Mouse (Mus musculus) right cerebral cortex, adult 18-20 months (tissue): ENCODE measurements around the gene Rbm15b.
A peak's percentile ranks its signal among the peaks of the same experiment; 100 is the strongest.

Experiments used
- DNase-seq: peaks from one replicate; pipeline ENCODE4 v3.0.0; 2022; ENCODE audit warnings: mixed read lengths

The Rbm15b gene

DNA sequence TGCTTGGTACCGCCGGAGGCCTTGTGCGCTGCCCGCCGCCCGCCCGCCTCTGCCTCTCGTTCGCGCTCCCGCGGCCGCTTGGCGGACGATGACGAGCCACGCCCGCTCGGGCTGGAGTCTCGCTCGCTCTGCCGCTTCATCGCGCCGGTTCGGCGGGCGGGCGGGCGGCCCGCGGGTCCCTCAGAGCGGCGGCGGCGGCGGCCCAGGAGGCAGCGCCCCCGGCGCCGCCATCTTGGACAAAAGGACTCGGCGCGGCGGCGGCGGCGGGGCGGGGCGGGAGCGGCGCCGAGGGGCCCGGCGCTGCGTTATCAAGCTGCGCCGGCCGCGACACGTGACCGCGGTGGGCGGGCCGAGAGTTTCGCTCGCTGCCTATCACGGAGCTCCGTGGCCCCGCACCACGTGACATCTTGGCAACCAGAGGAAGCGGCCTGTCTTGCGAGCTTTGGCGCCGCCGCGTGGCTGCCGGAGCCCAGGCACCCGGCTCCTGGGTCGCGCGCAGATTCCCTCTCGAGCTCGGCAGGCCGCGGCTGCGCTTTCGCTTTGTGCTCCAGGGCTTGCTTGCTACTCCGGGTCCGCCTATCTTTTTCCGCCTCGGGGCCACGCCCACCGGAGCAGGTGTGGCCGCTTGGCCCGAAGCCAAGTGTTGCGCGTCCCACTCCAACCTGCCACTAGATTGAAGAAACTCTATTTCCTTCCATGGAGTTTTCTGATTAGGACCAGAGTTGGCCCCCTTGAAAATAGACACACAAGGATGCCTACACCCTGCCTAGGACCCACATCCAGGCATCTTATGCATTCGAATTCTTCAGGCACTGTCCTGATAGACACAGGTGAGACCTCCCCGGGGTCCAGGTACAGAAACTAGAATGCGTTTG lies at the start of gene Rbm15b:
Gene Rbm15b (minus strand): TSS at position 601 of the 875 bp plus-strand sequence.
- peak; percentile 99 for DNase-seq

DNA sequence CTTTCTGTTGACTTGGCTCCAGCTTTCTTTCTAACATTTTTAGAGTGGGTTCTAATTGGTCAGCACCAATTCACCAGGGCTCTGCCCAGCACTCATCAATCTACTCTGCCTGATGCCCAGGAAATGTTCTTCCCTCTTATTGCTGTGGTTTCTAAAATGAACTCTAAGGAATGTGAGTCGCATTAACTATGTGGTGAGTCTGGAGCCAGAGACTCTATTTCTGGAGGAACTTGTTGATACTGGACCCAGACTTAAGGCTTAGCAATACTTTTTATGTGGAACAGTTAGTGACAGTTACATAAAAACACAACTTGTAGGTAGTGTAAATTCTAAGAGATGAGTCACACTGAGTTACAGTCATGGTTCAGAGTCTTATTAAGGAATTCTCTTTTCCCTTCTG lies 47.8 kb upstream of the Rbm15b start:
- DNase-seq = peak; percentile 31

DNA sequence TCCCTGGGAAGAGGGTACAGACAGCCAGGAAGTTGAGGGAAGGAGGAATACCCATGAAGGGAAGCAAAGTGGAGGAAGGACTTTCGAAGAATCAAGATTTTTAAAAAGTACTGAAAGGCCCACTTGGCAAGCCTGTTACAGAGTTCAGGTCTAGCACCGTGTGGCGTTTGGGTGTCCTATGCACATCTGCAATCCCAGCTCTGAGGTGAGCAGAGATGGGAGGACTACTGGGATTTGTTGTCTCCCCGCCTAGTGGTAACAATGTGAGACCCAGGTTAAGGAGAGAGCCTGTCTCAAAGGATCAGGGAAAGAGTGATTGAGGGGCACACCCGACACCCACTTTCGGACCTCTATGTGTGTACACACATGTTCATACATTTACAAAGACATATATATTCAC lies 27.6 kb upstream of the Rbm15b start:
- DNase-seq = no peak

DNA sequence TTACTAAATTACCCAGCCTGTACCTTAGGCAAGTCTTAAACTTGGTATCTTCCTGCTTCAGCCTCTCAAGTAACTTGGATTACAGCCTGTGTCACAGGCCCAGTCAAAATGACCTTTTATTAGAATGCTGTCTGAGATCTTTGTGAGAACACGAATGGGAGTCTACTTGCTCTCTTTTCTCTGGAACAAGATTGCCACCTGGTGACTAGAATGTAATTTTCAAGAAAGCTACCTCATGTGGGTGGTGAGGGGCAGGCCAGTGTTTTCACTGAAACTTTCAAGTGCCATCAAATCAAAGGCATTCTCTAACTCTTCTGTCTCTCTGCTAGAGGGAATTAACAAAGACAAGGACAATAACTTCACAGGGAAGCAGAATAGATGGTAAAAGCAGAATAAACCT lies 26.5 kb upstream of the Rbm15b start:
- DNase-seq = no peak

DNA sequence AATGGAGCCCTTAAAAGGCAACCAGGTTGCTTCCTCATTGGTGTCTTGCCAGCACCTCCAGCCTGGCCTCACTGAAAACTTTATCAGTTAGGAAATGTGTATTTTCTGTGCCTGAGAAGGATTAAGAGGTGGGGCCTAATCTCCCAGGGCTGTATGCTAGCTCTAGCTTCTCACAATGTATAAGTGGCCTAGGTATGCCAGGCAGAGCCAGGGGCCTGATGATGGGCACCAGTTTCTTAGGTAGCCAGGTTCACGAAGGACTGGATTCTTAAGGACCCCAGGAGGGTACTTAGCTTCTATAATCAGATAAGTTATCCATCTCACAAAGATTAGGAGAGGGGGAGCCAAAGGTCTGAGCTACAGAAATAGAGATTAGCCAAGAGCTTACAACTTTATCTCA lies 24.4 kb upstream of the Rbm15b start:
- DNase-seq = no peak

DNA sequence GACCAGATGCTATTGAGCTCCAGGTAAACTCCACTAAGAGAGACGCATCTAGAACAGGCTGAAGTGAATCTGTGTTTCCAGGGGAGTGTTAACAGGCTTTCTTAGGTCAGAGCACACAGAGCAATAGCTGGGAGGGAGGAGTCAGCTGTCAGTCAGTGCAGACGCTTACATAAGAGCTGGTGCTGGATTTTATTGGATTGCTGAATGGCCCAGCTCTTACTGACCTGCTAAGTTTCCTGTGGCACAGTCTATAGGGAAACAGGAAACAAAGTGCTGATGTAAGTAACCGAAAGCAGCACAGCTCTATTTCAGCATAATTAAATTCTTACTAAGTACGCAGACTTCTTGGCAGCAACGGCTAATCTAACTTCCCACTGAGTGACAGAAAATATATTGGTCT lies 21.5 kb upstream of the Rbm15b start:
- DNase-seq = no peak

- no peak for DNase-seq
Observed at GRCm38 (mm10) chr9:106908174-106908573, 20.9 kb upstream of the Rbm15b start.

- DNase-seq = no peak
Observed at GRCm38 (mm10) chr9:106906597-106906996, 19.4 kb upstream of the Rbm15b start.

- no peak for DNase-seq
Observed at GRCm38 (mm10) chr9:106903791-106904134, 16.5 kb upstream of the Rbm15b start.

DNA sequence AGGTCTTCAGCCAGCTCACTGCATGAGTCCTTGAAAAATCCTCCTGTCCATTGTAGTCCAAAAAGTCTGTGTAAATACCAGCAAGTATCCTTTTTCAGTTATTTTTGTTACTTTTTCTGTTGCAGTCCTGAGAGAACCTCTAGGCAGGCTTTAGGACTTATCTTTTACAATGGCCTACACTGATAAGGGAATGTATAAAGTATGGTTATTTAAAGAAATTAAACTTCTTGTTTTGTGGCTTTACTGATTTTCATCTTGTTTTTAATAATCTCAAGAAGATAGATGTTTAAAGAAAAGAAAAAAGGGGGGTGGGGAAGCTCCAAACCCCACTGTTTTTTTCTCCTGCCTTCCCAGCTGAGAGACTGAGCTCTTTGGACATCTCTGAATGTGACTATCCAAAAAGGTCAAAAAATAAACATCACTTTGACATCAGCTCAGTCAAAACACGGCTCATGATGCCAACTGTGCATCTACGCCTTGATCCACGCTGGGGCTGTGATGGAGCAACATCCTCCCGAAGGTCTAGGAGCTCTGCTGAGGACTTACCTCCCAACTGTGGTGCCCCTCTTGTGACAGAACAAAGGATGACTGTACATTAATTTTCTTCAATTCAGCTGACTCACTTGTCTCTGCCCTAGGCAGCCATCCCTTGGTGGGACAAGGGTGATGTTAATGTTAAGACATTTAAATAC lies 16.0 kb upstream of the Rbm15b start:
- DNase-seq = no peak

GRCm38 (mm10) chr9:106901596-106901995 lies 14.4 kb upstream of the Rbm15b start:
- no peak for DNase-seq

- DNase-seq = no peak
Observed at GRCm38 (mm10) chr9:106898901-106899300, 11.7 kb upstream of the Rbm15b start.

- DNase-seq = no peak
Observed at GRCm38 (mm10) chr9:106893327-106893726, 6.1 kb upstream of the Rbm15b start.

GRCm38 (mm10) chr9:106892552-106892875 lies 5.3 kb upstream of the Rbm15b start:
- no peak for DNase-seq

DNA sequence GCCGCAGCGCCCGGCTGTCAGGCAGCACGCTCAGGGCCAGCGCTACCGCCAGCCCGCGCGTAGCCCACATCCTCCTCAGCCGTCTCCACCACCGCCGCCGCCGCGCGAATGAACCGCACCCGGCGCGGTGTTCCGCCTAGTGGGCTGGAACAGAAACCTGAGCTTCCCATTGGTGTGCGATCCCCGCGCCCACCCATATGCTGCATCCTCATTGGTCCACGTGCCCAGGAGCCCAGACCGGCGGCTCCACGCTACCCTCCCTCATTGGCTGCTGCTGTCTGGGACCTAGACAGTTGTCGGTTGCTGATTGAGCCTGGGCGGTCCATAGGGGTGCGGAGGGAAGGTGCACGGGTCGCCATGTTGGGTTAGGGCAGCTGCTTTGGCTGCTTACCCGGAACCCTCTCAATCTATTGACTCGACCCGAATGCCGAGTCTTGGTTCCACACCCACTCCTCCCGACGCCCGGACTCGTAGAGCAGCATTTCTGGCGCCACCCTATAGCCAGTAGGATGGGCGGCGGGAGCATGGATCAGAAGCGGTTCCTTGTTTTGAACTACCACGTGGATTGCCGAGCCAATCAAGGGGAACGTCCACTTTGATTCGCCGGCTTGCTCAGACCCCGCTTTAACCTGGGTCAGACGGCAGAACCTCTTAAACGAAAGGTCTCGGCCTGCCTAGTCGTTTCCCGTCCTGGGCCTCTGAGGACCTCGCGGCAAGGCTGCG lies 4.8 kb upstream of the Rbm15b start, which contains the start of gene Manf:
Gene Manf (minus strand): TSS at position 151 of the 723 bp plus-strand sequence.
- peak; percentile 99 for DNase-seq

- no peak for DNase-seq
Observed at GRCm38 (mm10) chr9:106891341-106891741, 4.1 kb upstream of the Rbm15b start.

DNA sequence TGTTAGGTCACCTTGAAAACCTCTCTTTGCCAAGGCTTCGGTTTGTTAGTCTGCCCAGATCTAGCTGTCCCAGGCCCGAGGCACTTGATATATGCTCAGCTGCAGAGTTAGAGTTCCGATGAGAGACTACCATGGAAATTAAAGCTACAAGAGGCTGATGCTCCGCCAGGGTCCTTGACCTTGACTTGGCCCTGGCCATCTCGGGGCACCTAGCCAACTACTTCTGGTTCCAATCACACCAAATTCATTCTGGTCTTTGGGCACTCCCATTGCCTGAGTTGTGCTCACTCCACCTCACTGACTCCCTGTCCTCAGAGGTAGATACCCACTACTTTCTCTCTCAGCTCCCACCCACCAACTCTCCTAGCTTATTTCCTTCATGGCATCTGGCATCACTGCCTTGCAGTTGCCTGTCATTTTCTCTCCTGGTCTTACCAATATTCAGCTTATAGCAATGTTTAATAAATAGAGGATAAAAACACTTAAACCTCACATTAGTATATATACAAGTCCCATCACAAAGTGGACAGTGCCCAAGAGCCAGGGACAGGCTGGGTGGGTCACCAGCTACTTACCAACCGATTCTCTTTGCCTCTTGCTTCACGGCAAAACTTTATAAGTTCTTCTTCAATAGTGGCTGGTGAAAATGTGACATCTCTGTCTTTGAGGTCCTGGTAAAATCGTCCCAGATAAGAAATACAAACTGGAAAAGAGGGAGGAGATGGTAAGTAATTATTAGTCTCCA lies 3.4 kb upstream of the Rbm15b start:
- DNase-seq = no peak

DNA sequence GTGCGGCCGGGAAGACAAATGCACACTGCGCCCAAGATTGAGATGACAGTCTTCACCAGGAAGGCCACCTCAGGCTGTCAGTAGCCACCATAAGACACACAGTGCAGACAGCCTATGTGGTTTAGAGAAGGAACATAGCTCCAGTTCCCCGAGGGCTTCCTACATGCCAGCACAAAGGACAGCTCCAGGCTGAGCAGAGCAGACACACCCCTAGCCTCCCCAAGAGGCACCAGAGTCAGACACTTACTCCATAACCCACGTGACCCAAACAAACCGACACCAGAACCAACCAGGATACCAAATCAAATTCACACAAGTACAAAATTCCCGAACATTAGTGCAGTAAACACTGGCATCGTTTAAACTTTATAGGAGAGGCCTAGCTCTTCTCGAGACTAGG lies 2.1 kb upstream of the Rbm15b start:
- DNase-seq = no peak

GRCm38 (mm10) chr9:106888346-106888745 lies 1.1 kb upstream of the Rbm15b start:
- DNase-seq = no peak

DNA sequence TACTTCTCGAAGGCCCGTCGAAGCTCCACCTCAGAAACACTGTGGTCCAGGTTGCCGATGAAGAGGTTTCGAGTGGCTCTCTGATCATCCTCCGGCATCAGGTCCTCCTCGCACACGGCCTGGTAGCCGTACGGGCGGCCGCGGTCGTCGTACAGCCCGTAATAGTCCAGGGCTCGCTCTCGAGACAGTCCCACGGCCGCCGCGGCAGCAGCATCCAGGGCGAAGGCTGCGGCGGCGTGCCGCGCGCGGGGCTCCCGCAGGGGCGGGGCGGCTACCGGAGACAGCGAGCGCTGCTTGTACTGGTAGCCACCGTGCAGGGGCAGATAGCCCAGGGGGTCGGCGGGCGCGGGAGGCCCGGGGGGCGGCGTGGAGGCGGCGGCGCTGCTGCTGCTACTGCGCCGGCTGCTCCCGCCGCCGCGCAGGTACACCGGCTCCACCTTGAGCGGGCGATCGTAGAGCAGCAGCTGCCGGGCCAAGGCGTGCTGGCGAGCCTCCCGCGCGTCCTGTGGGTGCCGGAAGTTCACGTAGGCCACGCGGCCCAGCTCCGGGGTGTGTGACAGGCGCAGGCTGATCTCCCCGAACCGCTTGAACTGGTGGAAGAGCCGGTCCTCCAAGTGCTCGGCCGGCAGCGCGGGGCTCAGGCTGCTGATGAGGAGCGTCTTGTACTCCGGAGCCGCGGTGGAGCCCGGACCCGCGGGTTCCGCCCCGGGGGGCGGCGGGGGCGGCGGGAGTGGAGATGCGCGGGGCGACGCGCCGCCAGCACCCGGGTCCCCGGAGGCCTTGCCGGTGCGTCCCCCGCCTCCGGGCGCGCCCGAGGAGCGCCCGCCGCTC lies 1.1 kb downstream of the Rbm15b start:
- DNase-seq = peak; percentile 62

- DNase-seq = no peak
Observed at GRCm38 (mm10) chr9:106884996-106885900, 2.0 kb downstream of the Rbm15b start.
